Mouse (Mus musculus): Measurements from ENCODE around the gene Specc1.

Specc1 gene

GRCm38 (mm10) chr11:62145216-62146110, 188.9 kb downstream of the Specc1 start:
- in situ Hi-C loops (cut with MboI; ENCODE audit: unreplicated experiment in 2 of 2): no loop called here

GRCm38 (mm10) chr11:62146661-62147060, 190.1 kb downstream of the Specc1 start:
- in situ Hi-C loops (cut with MboI; ENCODE audit: unreplicated experiment in 2 of 2): no loop called here

- in situ Hi-C loops (cut with MboI; ENCODE audit: unreplicated experiment in 2 of 2): no loop called here
These were observed 191.5 kb downstream of the Specc1 start for GRCm38 (mm10) chr11:62148026-62148425.

GRCm38 (mm10) chr11:62148449-62148848, 191.9 kb downstream of the Specc1 start:
- in situ Hi-C loops (cut with MboI; ENCODE audit: unreplicated experiment in 2 of 2): no loop called here

GRCm38 (mm10) chr11:62153057-62153456, 196.5 kb downstream of the Specc1 start:
- in situ Hi-C loops (cut with MboI; ENCODE audit: unreplicated experiment in 2 of 2): no loop called here

- in situ Hi-C loops (cut with MboI; ENCODE audit: unreplicated experiment in 2 of 2): no loop called here
These were observed 203.2 kb downstream of the Specc1 start for GRCm38 (mm10) chr11:62159803-62160202.

- in situ Hi-C loops (cut with MboI; ENCODE audit: unreplicated experiment in 2 of 2): no loop called here
These were observed 204.9 kb downstream of the Specc1 start for GRCm38 (mm10) chr11:62161450-62161849.

GRCm38 (mm10) chr11:62164357-62164756, 207.8 kb downstream of the Specc1 start:
- in situ Hi-C loops (cut with MboI; ENCODE audit: unreplicated experiment in 2 of 2): no loop called here

- in situ Hi-C loops (cut with MboI; ENCODE audit: unreplicated experiment in 2 of 2): no loop called here
These were observed 209.9 kb downstream of the Specc1 start for GRCm38 (mm10) chr11:62166503-62166902.

- in situ Hi-C loops (cut with MboI; ENCODE audit: unreplicated experiment in 2 of 2): no loop called here
These were observed 211.6 kb downstream of the Specc1 start for GRCm38 (mm10) chr11:62168146-62168545.

GRCm38 (mm10) chr11:62177395-62178113, 221.0 kb downstream of the Specc1 start:
- in situ Hi-C loops (cut with MboI; ENCODE audit: unreplicated experiment in 2 of 2): no loop called here

- in situ Hi-C loops (cut with MboI; ENCODE audit: unreplicated experiment in 2 of 2): no loop called here
These were observed 224.2 kb downstream of the Specc1 start for GRCm38 (mm10) chr11:62180791-62181190.

- in situ Hi-C loops (cut with MboI; ENCODE audit: unreplicated experiment in 2 of 2): no loop called here
These were observed 228.3 kb downstream of the Specc1 start for GRCm38 (mm10) chr11:62184900-62185299.

GRCm38 (mm10) chr11:62187074-62187473, 230.5 kb downstream of the Specc1 start:
- in situ Hi-C loops (cut with MboI; ENCODE audit: unreplicated experiment in 2 of 2): no loop called here

GRCm38 (mm10) chr11:62192050-62192449, 235.5 kb downstream of the Specc1 start:
- in situ Hi-C loops (cut with MboI; ENCODE audit: unreplicated experiment in 2 of 2): no loop called here

- in situ Hi-C loops (cut with MboI; ENCODE audit: unreplicated experiment in 2 of 2): no loop called here
These were observed 236.6 kb downstream of the Specc1 start for GRCm38 (mm10) chr11:62193116-62193515.

- in situ Hi-C loops (cut with MboI; ENCODE audit: unreplicated experiment in 2 of 2): no loop called here
These were observed 237.7 kb downstream of the Specc1 start for GRCm38 (mm10) chr11:62194217-62194616.

GRCm38 (mm10) chr11:62200901-62201512, 244.4 kb downstream of the Specc1 start:
- in situ Hi-C loops (cut with MboI; ENCODE audit: unreplicated experiment in 2 of 2): no loop called here

GRCm38 (mm10) chr11:62202645-62203044, 246.1 kb downstream of the Specc1 start:
- in situ Hi-C loops (cut with MboI; ENCODE audit: unreplicated experiment in 2 of 2): no loop called here

- in situ Hi-C loops (cut with MboI; ENCODE audit: unreplicated experiment in 2 of 2): no loop called here
These were observed 252.5 kb downstream of the Specc1 start for GRCm38 (mm10) chr11:62209111-62209510.

GRCm38 (mm10) chr11:62209891-62210290, 253.3 kb downstream of the Specc1 start:
- in situ Hi-C loops (cut with MboI; ENCODE audit: unreplicated experiment in 2 of 2): no loop called here
